Mouse (Mus musculus) liver, postnatal 0 days (tissue): Measurements from ENCODE around the gene Dph3.

Source experiments
- CTCF ChIP-seq: sonication (generic); IDR thresholded peaks from 2 replicates; pipeline ENCODE4 v1.5.1; 2016; ENCODE audit warnings: antibody characterized with exemption, low read depth
- EP300 ChIP-seq: IDR thresholded peaks from 2 replicates; pipeline ENCODE4 v1.6.1; 2016; ENCODE audit warnings: antibody characterized with exemption, low read depth, mild to moderate bottlenecking

DNA sequence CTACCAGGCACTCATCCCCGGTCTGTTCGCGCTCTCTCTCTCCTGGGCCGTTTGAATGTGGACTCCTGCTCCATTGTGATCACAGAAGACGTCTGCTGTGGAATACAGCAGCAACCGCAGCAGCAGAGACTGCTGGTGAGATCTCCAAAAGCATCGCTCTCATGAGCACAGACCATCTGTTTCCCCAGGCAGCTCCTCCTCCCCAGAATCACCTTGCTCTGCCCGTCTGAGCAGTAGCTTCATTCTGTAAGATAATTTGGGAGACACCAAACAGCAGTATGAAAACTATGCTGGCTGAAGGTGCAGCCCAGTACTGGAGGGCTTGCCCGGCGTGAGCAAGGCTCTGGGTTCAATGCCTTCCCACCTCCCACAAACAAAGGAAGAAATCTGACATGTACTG lies 4.5 kb downstream of the Dph3 start:
- TF ChIP-seq EP300 (no peak), CTCF (no peak)
